Mouse (Mus musculus) limb, embryonic 14.5 days (tissue): ENCODE data around the gene Esrrg. TPM values are rescaled to one million over a fixed set of nuclear protein-coding genes. Genes with fewer than 3 reads are reported as not detected.

Experiments
- ATAC-seq: fragments of 200-750 bp; cut with Nextera tagmentation; 2 replicates; pipeline ENCODE4 v1.8.0; 2017; ENCODE audit warnings: low read depth, moderate number of reproducible peaks, moderate TSS enrichment; ENCODE audit not compliant: low FRiP score
- DNase-seq: peaks from one replicate; pipeline ENCODE4 v3.0.0-alpha.2; 2015; ENCODE audit warnings: low spot score
- H3K27ac ChIP-seq: fragments of 300-500 bp; sonication (generic); replicated peaks from 2 replicates; pipeline ENCODE4 v1.5.1; 2014; ENCODE audit warnings: low read depth, mild to moderate bottlenecking, low read length, moderate library complexity, mixed read lengths
- H3K27me3 ChIP-seq: fragments of 300-500 bp; sonication (generic); 2 replicates; pipeline ENCODE4 v1.6.1; 2014; ENCODE audit warnings: low read length, mixed read lengths; ENCODE audit not compliant: control insufficient read depth, insufficient read depth
- H3K36me3 ChIP-seq: fragments of 300-500 bp; sonication (generic); 2 replicates; pipeline ENCODE4 v1.6.1; 2014; ENCODE audit warnings: mild to moderate bottlenecking, low read length, moderate library complexity, mixed read lengths; ENCODE audit not compliant: control insufficient read depth, insufficient read depth
- H3K4me1 ChIP-seq: fragments of 300-500 bp; sonication (generic); 2 replicates; pipeline ENCODE4 v1.6.1; 2014; ENCODE audit warnings: antibody characterized with exemption, low read length, mixed read lengths; ENCODE audit not compliant: control insufficient read depth, insufficient read depth
- H3K4me2 ChIP-seq: fragments of 300-500 bp; sonication (generic); replicated peaks from 2 replicates; pipeline ENCODE4 v1.6.1; 2014; ENCODE audit warnings: low read depth, mild to moderate bottlenecking, low read length, moderate library complexity; ENCODE audit not compliant: severe bottlenecking
- H3K4me3 ChIP-seq: fragments of 300-500 bp; sonication (generic); replicated peaks from 2 replicates; pipeline ENCODE4 v1.5.1; 2014; ENCODE audit warnings: low read length
- H3K9ac ChIP-seq: fragments of 300-500 bp; sonication (generic); 2 replicates; pipeline ENCODE4 v1.6.1; 2014; ENCODE audit warnings: mild to moderate bottlenecking, low read depth, low read length, moderate library complexity; ENCODE audit not compliant: severe bottlenecking
- H3K9me3 ChIP-seq: fragments of 300-500 bp; sonication (generic); 2 replicates; pipeline ENCODE4 v1.6.1; 2016; ENCODE audit warnings: low read length; ENCODE audit not compliant: control insufficient read depth
- POLR2A ChIP-seq: fragments of 200-500 bp; IDR thresholded peaks from 2 replicates; pipeline ENCODE4 v1.8.0; 2012; ENCODE audit warnings: inconsistent platforms, mild to moderate bottlenecking, moderate library complexity, borderline replicate concordance; ENCODE audit not compliant: insufficient read depth, insufficient read length; ENCODE audit errors: extremely low read depth
- WGBS: fragments of 180-500 bp; shearing (Covaris S2); extraction: QIAGEN DNeasy Blood & Tissue Kit; methylation state at CpG from one replicate; pipeline ENCODE4 v1.1.7; 2014; 5-methylcytosine and 5-hydroxymethylcytosine counted together
- polyA plus RNA-seq, 2 experiments: library from polyadenylated mRNA; depleted of rRNA in 1 of 2; stranded (reverse) in 1 of 2; unstranded in 1 of 2; fragments of >200 nt; fragmentation: Nextera tagmentation in 1 of 2; extraction: Ambion mirVana in 1 of 2; gene quantifications; 2 replicates each; pipeline versions ENCODE4 v1.2.1 to v1.2.3; 2012 to 2014

The Esrrg gene
- polyA plus RNA-seq, 2 experiments = 1.1 to 1.5 TPM

GRCm38 (mm10) chr1:187872208-187872607 lies 263.6 kb downstream of the Esrrg start:
- WGBS = 55% methylated on average over 8 of the region's 8 CpGs
- DNase-seq (no peak), ATAC-seq (no peak)
- H3K27ac ChIP-seq = no peak overlapping the region
- no peak overlapping the region for H3K9ac ChIP-seq
- H3K9me3 ChIP-seq = no peaks in the 10 kb centered on the region
- no peaks in the 10 kb centered on the region for H3K27me3 ChIP-seq
- no peak overlapping the region for H3K4me3 ChIP-seq
- no peaks in the 10 kb centered on the region for H3K36me3 ChIP-seq
- H3K4me2 ChIP-seq = no peak overlapping the region
- H3K4me1 ChIP-seq = no peaks in the 10 kb centered on the region
- no peak for TF ChIP-seq POLR2A

- DNase-seq = no peak
- H3K36me3 ChIP-seq = no peaks in the 10 kb centered on the region
- no peaks in the 10 kb centered on the region for H3K9me3 ChIP-seq
- ATAC-seq = no peak
- no peaks in the 10 kb centered on the region for H3K4me1 ChIP-seq
- H3K27ac ChIP-seq = no peak overlapping the region
- no peak overlapping the region for H3K4me3 ChIP-seq
- no peak overlapping the region for H3K4me2 ChIP-seq
- no peaks in the 10 kb centered on the region for H3K27me3 ChIP-seq
- WGBS = 67% methylated on average over 6 of the region's 6 CpGs
- TF ChIP-seq POLR2A = no peak
- H3K9ac ChIP-seq = no peak overlapping the region
Observed at GRCm38 (mm10) chr1:187872744-187873143, 264.2 kb downstream of the Esrrg start.

DNA sequence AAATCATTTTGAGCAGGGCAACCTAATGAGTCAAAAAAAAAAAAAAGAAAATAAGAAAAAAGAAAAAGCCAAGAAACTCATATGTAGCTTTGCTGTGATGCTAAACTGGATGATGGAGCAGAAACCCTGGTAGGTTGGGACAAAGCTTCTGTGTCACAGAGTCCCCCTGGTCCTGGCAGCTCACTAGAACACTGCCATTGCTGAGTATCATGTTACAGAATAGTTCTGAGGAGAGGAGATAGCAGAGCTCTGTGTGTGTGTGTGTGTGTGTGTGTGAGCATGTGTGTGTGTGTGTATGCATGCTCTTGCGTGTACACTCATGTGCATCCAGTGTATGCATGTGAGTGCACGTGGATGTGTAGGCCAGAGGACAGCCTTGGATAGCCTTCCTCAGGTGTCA lies 265.2 kb downstream of the Esrrg start:
- no peaks in the 10 kb centered on the region for H3K27me3 ChIP-seq
- no peak for DNase-seq
- ATAC-seq = no peak
- no peak for TF ChIP-seq POLR2A
- H3K9me3 ChIP-seq = no peaks in the 10 kb centered on the region
- no peak overlapping the region for H3K27ac ChIP-seq
- 80% methylated on average over 2 of the region's 2 CpGs for WGBS
- H3K9ac ChIP-seq = no peak overlapping the region
- H3K4me1 ChIP-seq = no peaks in the 10 kb centered on the region
- H3K4me2 ChIP-seq = no peak overlapping the region
- H3K36me3 ChIP-seq = no peaks in the 10 kb centered on the region
- H3K4me3 ChIP-seq = no peak overlapping the region

- Histone ChIP-seq H3K27me3 (no peaks in the 10 kb centered on the region), H3K9ac (no peak overlapping the region), H3K4me1 (no peaks in the 10 kb centered on the region), H3K36me3 (no peaks in the 10 kb centered on the region), H3K4me3 (no peak overlapping the region), H3K4me2 (no peak overlapping the region), H3K27ac (no peak overlapping the region), H3K9me3 (no peaks in the 10 kb centered on the region)
- DNase-seq = no peak
- 89% methylated on average over 6 of the region's 6 CpGs for WGBS
- no peak for TF ChIP-seq POLR2A
- ATAC-seq = no peak
Observed at GRCm38 (mm10) chr1:187887270-187887669, 278.7 kb downstream of the Esrrg start.

GRCm38 (mm10) chr1:187888142-187888541 lies 279.6 kb downstream of the Esrrg start:
- Histone ChIP-seq H3K4me1 (no peaks in the 10 kb centered on the region), H3K9me3 (no peaks in the 10 kb centered on the region), H3K27ac (no peak overlapping the region), H3K27me3 (no peaks in the 10 kb centered on the region), H3K9ac (no peak overlapping the region), H3K4me2 (no peak overlapping the region), H3K4me3 (no peak overlapping the region), H3K36me3 (no peaks in the 10 kb centered on the region)
- 59% methylated on average over 8 of the region's 8 CpGs for WGBS
- TF ChIP-seq POLR2A = no peak
- ATAC-seq (no peak), DNase-seq (no peak)

- no peaks in the 10 kb centered on the region for H3K9me3 ChIP-seq
- no peak overlapping the region for H3K9ac ChIP-seq
- DNase-seq (no peak), ATAC-seq (no peak)
- no peaks in the 10 kb centered on the region for H3K36me3 ChIP-seq
- WGBS = 97% methylated on average over 4 of the region's 4 CpGs
- no peaks in the 10 kb centered on the region for H3K27me3 ChIP-seq
- no peak overlapping the region for H3K4me3 ChIP-seq
- H3K4me1 ChIP-seq = no peaks in the 10 kb centered on the region
- no peak for TF ChIP-seq POLR2A
- no peak overlapping the region for H3K27ac ChIP-seq
- no peak overlapping the region for H3K4me2 ChIP-seq
Observed at GRCm38 (mm10) chr1:187889096-187889495, 280.5 kb downstream of the Esrrg start.
